Mouse (Mus musculus) E14TG2a.4 (cell line): ENCODE measurements at regions not wholly inside any gene's neighbourhood (a gene's known extent, or its start where the extent isn't known, plus 50 kb on each side); places are given as distances from the start of the nearest gene placed in this dataset.

ENCODE experiments used
- CTCF ChIP-seq: conservative IDR thresholded peaks from 2 replicates; pipeline ENCODE4 v1.5.1; 2014; ENCODE audit warnings: low read length
- NANOG ChIP-seq: IDR thresholded peaks from 2 replicates; pipeline ENCODE4 v1.6.1; 2014; ENCODE audit warnings: borderline replicate concordance, low read length, mixed read lengths
- POU5F1 ChIP-seq: IDR thresholded peaks from 2 replicates; pipeline ENCODE4 v1.6.1; 2014; ENCODE audit warnings: low read length, borderline replicate concordance

DNA sequence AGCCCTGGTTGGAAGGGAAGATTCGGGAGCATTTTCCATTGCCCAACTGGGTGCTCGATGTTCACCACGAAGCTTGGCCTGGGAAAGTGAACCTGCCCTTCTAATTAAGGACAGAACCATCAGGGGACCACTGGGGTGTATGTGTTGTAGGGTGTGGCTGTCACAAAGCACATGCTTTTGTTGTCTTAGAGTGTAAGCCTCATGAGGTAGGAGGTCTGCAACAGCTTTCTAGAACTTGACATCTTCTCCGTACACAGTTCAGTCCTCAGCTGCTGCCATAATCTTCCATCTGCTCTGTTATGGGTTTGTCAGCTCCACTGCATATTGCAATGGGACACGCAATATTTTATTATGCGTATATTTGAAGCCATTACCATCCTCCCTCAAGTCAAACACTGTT lies 127.9 kb upstream of the Jag1 start:
- TF ChIP-seq CTCF (no peak), NANOG (no peak), POU5F1 (no peak)
